Mouse (Mus musculus) cerebellum, adult 9-11 months (tissue): ENCODE data around the gene Fam129b.

ENCODE experiments used
- DNase-seq: peaks from one replicate; pipeline ENCODE4 v3.0.0; 2022

Gene Fam129b

DNA sequence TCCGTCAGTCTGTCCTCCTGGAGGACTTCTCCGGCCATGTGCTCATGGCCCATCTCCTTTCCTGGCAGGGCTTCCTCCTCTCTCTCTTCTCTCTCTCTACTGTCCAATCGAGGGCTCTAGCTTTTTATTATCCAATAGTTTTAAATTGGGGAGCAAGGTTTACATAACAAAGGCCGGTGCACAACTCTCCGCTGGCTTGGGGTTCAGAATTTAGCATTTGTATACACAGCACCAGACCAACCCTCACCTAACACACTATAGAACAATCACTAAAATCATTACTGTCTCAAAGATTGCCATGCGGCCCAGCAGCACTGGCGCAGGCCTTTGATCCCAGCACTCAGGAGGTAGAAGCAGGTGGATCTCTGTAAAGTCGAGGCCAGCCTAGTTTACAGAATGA is 15.1 kb upstream of the Fam129b start:
- DNase-seq = no peak

DNA sequence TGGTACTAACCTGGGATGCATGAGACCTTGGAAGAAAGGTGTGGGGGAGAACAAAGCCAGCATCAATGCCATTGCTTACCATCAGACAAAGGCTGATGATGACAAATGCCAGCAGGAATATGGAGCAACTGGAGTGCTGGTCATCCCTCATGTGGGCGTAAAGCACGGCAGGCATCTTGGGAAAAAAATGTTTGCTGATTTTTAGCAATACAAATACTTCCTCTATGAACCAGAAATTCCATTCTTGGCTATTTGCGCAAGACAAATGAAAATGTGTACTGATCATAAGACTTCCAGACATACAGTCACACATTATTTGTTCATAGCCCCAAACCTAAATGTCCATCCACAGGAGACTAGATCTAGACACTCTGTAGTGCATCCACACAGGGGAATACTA is 12.6 kb upstream of the Fam129b start:
- DNase-seq = no peak

DNA sequence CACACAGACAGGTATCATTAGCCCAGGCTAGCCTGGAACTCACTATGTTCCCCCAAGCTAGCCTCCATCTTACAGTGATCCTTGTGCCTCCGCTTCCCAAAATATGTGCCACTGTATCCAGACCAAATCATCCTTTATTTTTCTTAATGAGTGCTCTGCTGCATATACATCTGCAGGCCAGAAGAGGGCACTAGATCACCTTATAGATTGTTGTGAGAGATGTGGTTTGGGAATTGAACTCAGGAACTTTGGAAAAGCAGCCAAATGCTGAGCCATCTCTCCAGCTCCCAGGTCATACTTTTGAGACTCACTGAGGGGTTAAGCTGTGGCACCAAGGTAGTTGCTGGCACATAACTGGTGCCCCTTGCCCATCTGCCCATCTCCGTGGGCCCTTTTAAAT is 11.2 kb upstream of the Fam129b start:
- no peak for DNase-seq

DNA sequence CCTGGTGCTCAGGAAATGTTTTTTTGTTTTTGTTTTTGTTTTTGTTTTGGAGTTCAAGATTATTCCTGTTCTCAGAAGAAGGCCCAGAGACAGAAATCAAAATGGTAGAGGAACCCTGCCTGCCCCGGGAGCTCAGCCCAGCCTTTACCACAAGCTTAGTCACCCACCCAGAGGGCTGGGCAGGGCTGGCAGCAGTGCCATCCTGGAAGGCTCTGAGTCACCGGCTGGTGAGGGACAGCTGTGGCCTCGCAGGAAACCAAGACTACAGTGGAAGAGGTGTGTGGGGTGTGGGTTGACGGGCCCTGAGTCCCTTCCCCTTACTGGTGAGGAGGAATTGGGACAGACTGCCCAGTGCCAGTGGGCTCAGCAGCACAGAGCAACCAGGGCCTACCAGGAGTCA is 8.6 kb upstream of the Fam129b start:
- DNase-seq = no peak

DNA sequence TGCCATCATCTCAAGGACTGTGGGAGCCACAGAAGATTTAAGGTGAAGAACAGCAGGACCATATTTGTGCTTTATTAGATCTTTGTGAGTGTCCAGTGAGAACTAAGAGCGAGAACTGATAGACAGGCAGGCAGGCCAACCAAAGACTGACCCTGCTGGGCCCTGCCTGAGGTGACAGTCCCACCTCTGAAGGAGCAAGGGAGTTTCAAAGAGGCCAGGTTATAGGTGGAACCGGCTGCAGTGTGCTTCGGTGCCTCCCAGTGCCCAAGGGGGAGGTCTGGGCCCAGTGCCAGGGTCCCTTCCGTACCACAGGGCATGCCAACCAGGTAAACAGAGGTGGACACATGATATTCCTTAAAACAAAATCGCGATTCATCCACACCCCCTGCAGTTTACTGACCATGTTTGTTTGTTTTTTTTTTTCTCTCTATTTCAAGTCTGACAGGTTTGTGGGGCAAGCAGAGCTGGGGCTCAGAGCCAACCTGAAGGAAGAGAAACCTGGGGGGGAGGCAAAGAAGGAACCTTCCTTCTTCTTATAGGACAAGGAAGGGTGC is 6.1 kb upstream of the Fam129b start:
- no peak for DNase-seq

DNA sequence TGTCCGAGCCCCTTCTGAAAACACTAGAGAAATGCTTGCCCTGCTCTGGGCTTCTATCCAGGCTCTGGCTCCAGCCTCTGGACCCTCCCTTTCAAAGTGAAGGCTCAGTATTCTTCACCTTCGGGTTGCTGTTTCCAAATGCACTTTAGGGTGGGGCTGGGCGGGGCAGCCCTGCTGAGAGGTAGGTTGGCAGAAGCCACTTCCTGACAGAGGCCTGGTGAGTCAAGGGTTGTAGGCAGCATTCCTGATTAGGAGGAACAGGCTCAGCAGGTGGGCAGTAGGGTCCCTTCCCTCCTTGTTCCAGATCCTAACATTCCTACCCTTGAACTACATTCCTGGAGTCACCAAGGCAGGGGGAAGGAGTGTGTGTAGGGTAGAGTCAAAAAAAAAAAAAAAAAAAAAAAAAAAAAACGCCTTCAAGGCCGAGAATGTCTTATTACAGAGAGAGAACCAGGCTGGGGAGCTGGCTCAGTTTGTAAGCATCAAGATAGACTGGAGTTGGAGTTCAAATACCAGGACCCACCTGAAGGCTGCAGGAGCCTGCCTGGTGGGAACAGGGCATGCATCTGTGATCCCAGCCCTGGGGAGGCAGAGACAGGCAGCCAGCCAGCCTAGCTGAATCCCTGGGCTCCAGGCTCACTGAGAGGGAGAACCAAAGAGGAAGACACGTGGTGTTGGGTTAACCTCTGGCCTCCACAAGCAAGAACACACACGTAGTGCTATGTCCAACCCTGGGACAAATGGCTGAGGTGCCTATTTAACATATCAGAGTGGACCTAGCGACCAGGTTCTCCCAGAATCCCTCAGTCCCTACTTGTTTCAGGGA is 5.4 kb upstream of the Fam129b start:
- DNase-seq = no peak

DNA sequence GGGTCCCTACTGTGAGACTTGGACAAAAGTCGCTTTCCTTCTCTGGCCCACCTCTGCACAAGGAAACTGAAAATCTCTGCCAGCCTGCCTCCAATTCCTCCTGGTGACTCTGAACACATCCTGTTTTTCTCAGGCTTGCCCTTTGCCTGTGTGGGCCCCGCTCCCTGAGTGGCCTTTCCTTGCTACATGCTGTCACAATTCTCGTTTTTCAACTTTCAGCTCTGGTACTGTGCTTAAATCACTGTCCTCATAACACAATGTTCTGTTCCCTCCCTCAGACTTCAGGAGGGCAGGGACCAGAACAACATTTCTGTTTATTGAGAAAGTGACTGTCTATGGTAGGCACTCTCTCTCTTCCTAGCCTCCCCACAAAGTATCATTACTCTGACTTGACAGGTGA is 1.8 kb upstream of the Fam129b start:
- no peak for DNase-seq

DNA sequence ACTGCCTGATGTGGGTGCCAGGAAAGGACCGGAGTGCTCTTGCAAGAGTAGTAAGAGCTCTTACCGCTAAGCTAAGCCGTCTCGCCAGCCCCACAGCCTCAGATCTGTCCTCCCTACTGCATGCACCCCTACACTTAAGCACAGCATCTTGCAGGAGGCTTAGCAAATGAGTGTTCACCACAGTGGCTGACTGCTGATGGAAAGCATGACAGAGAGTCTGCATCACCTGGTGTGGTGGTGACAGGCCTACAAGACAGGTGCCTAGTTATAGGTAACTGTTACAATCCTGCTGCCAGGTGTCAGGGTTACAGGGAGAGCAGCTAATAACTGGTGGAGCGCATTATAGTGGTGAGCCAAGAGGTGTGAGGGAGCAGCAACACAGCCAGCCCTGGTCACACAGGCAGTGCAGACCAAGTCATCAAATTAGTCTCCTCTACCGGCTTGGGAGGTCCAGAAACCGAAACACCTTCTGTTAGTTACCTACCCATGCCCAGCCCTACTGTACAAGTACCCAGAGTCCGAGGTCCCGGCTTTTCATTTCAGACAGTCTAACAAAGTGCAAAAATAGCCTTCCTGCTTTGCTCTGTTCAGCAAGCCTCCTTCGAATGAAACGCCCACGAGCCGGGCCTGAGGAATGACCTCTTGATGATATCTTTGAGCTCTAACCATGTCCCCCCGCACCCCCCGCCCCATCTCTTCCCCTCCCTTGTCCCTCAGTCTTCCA is 801 bp upstream of the Fam129b start:
- no peak for DNase-seq

DNA sequence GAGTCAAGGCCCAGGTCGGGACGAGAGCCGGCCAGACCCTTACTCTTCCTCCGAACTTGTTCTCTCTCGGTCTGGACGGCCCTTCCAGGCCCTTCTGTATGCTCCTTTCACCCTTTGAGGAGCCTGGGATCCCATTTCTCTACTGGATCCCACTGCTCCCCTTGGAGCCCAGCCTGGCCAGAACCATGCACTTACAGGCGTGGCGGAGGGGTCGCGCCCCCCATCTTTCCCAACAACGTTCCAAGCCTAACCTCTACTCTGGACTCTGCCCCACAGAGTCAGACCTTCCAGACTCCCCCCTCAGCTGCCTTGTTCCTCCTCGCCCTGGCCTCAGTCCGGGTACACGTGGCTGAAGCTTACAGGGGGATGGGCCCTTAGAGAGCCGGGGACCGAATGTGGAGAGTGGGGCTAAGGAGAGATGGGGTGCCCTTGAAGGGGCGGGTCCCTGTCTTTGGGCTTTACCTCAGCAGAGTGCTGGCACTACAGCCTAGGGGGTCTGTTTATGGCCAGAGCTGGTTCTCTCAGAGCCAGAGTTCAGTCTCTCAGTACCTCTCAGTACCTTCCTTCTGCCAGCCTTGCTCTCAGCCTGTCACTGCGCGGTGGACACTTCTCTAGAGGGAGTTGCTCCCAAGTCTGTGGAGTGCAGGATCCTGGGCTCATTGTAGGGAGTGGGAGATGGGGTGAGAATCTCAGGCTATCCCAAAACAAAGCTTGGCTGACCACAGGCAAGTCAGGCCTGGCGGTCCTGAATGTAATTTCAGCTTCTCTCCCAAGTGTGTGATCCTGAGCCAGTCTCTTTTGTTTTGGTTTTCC is 782 bp downstream of the Fam129b start:
- no peak for DNase-seq

DNA sequence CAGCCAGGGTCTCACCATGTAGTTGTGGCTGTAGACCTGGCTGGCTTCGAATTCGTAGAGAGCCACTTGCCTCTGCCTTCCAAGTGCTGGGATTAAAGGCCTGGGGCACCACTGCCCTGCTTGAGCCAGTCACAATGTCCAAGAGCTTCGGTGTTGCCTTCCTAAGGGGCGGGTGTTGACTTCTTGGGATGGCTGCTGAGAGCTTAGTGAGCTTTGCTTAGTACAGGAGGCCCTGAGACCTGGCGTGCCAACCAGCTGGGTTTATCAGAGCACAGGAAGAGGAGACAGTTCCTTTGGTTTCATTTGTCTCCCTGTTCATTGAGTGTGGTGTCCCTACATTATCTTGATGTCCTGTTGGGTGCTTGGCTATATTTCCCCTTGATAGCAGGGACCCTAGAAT is 1.4 kb downstream of the Fam129b start:
- DNase-seq = no peak

DNA sequence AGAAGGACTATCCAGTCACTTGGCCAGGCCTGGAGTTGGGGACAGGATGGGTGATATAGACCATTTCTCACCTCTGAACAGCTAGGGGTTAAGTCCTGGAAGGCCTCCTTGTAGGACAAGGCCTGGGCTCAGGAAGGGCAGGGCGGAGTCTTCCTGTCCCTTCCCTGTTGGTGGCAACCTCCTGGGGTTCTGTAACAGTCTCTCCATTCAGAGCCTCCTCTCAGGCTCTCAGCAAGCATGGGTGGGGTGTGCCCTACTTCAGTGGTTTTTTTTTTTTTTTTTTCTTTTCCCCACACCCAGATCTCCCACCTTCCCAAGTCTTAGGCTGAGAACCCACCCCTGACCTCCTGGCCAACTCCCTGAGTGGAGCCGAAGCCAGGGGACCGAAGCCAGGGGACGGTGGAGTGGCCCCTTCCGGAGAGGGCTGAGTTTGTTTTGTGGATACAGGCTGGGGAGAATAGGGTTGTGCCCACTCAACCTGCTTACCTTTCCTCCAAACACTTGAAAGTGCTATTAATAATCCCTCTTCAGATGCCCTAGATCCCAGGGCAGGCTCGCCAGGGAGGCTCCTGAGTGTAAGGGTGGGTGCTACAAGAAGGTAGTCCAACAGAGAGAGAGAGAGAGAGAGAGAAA is 2.0 kb downstream of the Fam129b start:
- DNase-seq = no peak

DNA sequence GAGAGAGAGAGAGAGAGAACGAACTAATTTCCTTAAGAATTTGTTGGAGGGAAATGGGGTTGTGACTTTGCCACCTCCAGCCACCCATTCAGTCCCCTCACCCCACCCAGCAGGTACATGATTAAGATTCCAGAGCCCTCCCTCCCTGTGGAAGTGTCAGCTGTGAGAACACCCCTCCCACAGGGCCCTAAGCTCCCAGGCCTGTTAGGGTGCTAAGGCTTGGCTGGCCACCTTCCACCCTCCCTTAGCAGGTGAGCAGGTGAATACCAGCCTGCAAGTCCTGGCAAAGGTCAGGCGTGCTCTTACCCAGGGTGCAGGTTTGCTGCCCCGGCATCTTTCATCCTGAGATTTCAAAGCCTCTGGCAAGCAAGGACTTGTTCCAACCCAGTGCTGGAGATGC is 2.5 kb downstream of the Fam129b start:
- DNase-seq = no peak

DNA sequence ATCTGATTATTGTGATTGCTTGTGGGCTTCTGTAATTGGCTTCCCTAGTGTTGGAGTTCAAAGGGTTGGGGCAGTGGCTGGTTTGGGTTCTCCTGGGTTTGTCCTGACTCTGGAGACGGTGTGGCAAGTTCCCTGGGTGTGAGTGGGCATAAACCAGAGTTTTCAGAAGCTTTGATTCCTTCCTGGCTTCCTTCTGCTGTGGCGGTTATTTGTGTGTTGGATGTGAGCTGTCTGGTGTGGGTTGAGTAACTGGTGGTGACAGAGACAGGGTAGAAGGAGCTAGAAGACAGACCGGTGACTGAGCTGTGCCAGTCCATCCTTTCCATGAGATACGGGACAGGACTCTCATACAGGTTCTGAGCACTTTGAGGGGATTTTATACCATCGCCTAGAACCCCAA is 3.7 kb downstream of the Fam129b start:
- DNase-seq = no peak

DNA sequence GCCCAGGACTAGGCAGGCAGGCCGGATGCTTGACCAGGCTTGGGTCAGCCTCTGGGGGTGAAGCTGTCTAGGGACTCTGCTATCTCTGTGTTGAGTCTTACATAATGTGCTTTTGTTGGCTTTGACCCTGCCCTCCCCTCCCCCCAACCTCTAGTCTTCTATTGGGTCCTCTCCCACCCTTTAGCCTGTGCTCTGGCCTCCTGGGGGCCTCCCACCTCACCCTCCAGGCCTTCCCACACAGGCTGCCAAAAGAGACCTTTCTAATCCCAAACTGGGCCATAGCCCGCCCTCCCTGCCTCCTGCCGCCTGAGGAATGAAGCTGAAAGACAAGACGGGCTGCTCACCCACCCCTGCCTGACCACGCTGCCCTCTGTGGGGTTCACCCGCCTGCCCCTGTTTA is 5.1 kb downstream of the Fam129b start:
- DNase-seq = no peak

DNA sequence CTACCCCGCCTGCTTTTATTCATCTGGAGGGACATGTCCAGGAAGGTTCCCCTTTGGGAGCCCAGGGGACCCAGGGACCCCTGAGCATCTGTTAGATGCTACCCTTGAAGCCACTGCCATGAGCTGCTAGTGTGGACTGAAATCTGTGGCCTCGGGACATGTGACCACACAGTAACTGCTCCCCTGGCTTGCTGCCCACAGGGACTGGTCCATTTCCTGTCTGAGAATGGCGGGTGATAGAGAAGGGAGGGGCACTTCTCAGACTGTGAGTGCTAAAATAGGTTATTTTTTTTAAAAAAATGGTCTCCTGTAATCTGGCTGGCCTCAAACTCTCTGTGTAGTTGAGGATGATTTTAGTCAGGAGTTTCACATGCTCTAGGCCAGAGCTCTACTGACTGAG is 5.8 kb downstream of the Fam129b start:
- no peak for DNase-seq

DNA sequence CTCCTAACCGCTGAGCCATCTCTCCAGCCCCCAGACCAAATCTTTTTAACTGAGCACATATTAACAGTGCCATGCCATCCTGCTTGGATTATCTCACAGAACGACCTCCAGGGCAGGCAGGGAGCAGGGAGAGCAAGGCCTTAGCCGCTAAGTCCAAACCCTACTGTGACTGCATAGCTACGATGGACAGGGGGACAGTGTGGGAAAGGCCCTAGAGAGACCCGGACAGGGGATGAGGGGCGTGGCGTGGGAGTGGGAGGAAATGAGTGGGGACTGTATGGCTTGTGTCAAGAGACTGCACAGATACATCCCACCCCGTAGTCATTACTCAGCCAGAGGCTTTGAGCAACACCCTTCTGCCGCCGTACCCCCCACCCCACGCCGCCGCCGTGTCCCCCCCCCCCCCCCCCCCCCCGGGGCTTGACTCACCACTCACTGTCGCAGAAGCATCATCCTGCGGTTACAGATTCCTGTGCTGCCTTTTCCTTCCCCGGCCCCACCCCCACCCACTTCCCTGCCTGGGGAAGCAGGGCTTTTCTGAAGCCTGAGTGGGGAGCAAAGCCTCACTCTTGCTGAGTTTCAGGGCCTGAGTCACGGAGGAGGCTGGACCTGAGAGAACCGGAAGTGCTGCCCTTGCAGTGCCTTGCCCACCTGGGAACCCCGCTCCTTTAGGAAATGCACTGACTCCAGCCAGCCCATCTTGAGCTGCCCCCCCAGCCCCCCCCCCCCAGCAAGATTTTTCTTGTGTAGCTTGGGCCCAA is 6.5 kb downstream of the Fam129b start:
- no peak for DNase-seq

DNA sequence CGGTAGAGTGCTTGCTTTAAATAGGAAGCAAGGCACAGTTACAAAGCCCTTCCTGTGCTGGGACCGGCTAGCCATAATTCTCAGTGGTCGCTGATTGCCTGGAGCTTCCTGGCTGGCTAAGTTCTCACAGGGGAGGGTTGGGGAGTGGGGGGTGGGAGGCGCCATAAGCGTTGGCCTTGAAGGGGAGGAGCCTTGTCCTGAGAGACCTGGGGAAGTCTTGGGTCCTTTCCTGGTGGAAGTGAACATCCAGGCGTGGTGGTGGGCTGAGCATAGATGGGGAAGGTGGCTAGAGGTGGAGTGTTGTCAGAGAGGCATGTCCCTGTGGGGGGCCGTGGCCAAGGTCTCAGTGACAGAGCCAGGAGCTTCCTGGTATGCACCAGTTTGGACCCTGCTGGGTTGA is 8.8 kb downstream of the Fam129b start:
- DNase-seq = no peak

DNA sequence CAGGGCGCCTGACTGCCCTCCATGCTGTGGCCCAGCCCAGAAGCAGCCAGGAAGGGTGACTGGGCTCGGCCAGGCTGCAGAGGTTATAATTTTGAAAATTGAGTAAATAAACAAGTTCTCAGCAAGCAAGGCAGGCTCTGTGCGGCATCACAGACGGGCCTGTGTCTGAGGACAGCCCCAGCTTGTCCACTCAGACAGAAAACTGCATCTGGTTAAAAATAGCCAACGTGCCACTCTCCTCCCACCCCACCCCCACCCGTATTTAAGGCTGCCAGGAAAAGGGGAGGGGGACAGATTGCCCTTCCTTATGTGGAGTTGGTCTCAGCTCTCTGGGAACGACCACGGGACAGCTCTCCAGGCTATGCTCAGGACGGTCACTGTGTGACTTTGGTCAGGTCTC is 12.1 kb downstream of the Fam129b start:
- DNase-seq = no peak

DNA sequence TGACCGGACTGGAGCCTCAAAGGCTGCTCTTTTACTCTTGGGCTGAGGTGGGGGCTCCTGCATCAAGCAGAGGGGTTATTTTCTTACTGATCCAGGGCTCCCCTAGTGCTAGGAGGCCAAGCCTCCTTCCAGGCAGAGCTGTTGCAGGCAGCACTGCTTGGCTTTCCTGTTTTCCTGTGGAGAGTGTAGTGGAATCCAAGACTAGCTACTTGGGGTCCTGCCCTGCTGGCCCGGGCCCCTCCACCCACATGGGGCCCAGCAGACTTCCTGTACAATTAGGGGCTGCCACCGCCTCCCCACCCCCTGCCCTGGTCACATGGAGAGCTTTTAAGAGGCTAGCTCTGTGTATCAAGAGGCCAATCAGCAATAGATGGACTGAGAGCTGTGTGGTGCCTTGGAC is 12.6 kb downstream of the Fam129b start:
- DNase-seq = no peak

DNA sequence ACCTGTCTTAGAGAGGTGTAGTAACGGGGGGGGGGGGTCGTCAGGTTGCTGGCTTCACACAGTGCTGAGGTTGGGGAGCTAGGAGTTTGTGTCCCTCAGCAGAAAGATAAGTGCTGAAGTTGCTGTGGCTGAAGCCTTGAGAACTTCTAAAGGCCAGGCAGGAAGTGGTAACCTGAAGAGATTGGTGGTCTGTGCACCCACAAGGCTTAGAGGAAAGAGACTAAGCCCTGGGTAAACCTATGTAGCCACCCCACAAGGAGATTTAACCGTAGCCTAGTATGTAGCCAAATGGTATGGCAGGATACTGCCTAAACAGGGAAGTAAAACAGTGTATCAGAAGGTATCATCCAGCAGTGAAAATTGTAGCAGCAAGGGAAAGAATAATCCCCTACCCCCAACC is 14.4 kb downstream of the Fam129b start:
- no peak for DNase-seq

DNA sequence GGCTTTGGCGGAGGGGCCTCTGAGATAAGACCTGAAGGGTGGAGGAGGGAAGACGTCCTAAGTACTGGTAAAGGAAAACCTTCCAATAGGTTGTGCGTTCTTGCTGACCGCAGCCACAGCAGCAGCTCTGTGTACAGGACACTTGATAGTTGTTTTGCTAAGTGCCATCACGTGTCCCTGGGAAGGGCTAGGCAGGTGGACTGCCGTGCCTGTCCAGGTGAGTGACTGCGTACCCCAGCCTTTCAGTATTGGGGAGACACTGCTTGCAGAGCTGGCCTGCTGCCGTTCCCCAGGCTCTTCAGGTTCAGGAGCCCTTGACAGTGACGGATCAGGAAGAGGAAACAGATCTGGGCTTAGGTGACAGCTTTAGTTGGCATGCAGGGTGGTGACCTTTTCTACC is 15.4 kb downstream of the Fam129b start:
- no peak for DNase-seq

DNA sequence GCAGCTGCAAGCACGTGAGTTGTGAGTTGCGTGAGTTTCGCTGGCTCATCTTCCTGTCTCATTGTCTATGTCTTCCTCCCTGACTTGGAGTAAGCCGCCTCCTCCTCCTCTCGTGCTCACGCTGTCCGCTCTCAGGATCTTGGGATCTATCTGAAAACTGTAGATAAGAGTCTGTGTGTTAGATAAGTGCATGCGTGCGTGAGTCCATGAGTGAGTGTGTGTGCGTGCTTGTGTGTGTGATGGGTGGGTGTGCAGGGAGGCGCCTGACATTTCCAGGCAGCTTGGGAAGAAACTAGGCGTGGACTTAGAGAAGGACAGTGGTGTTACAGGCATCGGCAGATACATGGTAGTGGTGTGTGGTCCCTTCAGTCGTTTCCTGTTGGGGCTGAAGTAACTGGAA is 16.6 kb downstream of the Fam129b start:
- no peak for DNase-seq
